Mouse (Mus musculus) G1E (cell line): ENCODE data around the gene Antxr2. TPM values are rescaled to one million over a fixed set of nuclear protein-coding genes. Genes with fewer than 3 reads are reported as not detected.

ENCODE experiments used
- ATAC-seq: 2 replicates; pipeline ENCODE4 v1.8.0; 2016; ENCODE audit warnings: mild to moderate bottlenecking; ENCODE audit not compliant: insufficient number of reproducible peaks, poor library complexity, low FRiP score, severe bottlenecking; ENCODE audit errors: extremely low read depth
- DNase-seq: peaks from one replicate; pipeline ENCODE4 v3.0.0; 2012; ENCODE audit warnings: low spot score
- H3K27me3 ChIP-seq: 2 replicates; pipeline ENCODE4 v1.6.1; 2012; ENCODE audit warnings: mild to moderate bottlenecking, low read length, inconsistent platforms; ENCODE audit not compliant: insufficient read depth
- H3K36me3 ChIP-seq: replicated peaks from 2 replicates; pipeline ENCODE3; 2012; ENCODE audit warnings: mild to moderate bottlenecking, inconsistent platforms
- H3K4me1 ChIP-seq: 2 replicates; pipeline ENCODE4 v1.6.1; 2012; ENCODE audit warnings: low read depth, low read length, inconsistent platforms, mixed read lengths; ENCODE audit not compliant: insufficient read depth
- H3K4me3 ChIP-seq: 2 replicates; pipeline ENCODE4 v1.5.1; 2012; ENCODE audit warnings: low read depth, mild to moderate bottlenecking, inconsistent platforms, low read length, moderate library complexity, mixed read lengths
- H3K9me3 ChIP-seq: replicated peaks from 2 replicates; pipeline ENCODE4 v1.6.1; 2012; ENCODE audit warnings: inconsistent platforms
- CTCF ChIP-seq: IDR thresholded peaks from 2 replicates; pipeline ENCODE4 v1.5.1; 2012; ENCODE audit warnings: low read depth, low read length, inconsistent platforms, mixed read lengths
- GATA1 ChIP-seq: IDR thresholded peaks from 2 replicates; pipeline ENCODE4 v1.6.1; 2012; ENCODE audit warnings: borderline replicate concordance, low read length, inconsistent platforms, mixed read lengths
- GATA2 ChIP-seq: IDR thresholded peaks from 2 replicates; pipeline ENCODE4 v1.6.1; 2012; ENCODE audit warnings: low read depth, low read length, inconsistent platforms, borderline replicate concordance
- POLR2AphosphoS5 ChIP-seq: IDR thresholded peaks from 2 replicates; pipeline ENCODE4 v1.6.1; 2012; ENCODE audit warnings: low read depth, low read length, inconsistent platforms; ENCODE audit not compliant: insufficient replicate concordance
- TAL1 ChIP-seq: conservative IDR thresholded peaks from 2 replicates; pipeline ENCODE4 v1.6.1; 2012; ENCODE audit warnings: low read depth, low read length, inconsistent platforms, mixed read lengths
- polyA plus RNA-seq: library from polyadenylated mRNA; stranded (reverse); fragments of >175 nt; gene quantifications from 2 replicates; pipeline ENCODE4 v1.2.3, GENCODE M21; 2012
- total RNA-seq, 2 experiments: library from RNA; stranded (forward) in 1 of 2; stranded (reverse) in 1 of 2; fragments of 200-1000 nt in 1 of 2; fragments of >200 nt in 1 of 2; fragmentation: Nextera tagmentation in 1 of 2; gene quantifications; 2 replicates each; pipeline ENCODE4 v1.2.3; 2014 to 2017

The Antxr2 gene
- total and polyA plus RNA-seq, 3 experiments = 0.05 TPM; not detected in 2

- Histone ChIP-seq H3K36me3 (no peaks in the 10 kb centered on the region), H3K4me3 (no peak overlapping the region), H3K4me1 (no peaks in the 10 kb centered on the region), H3K9me3 (peaks cover 39% of the 10 kb centered on the region), H3K27me3 (no peaks in the 10 kb centered on the region)
- TF ChIP-seq POLR2AphosphoS5 (no peak), GATA1 (no peak), CTCF (no peak), TAL1 (no peak), GATA2 (no peak)
- ATAC-seq = no peak
- no peak for DNase-seq
These were observed 3.4 kb upstream of the Antxr2 start for GRCm38 (mm10) chr5:98034207-98034606.

- ATAC-seq = no peak
- no peak for DNase-seq
These were observed 2.1 kb upstream of the Antxr2 start for GRCm38 (mm10) chr5:98032803-98033420.

GRCm38 (mm10) chr5:98030091-98030901 is 547 bp downstream of the Antxr2 start:
- Histone ChIP-seq H3K4me1 (no peaks in the 10 kb centered on the region), H3K4me3 (no peak overlapping the region; the same call in 1 of the 2 replicates), H3K9me3 (peaks cover 35% of the 10 kb centered on the region), H3K36me3 (no peaks in the 10 kb centered on the region), H3K27me3 (no peaks in the 10 kb centered on the region)
- no peak for DNase-seq
- ATAC-seq = no peak
- no peak for TF ChIP-seq CTCF
- TF ChIP-seq GATA1 = no peak
- no peak for TF ChIP-seq POLR2AphosphoS5
- no peak for TF ChIP-seq TAL1
- TF ChIP-seq GATA2 = no peak

More at GRCm38 (mm10) chr5:98032803-98033420, 2.1 kb upstream of the Antxr2 start:
- no peaks in the 10 kb centered on the region for H3K4me1 ChIP-seq
- no peak overlapping the region for H3K4me3 ChIP-seq
- no peak for TF ChIP-seq GATA1
- no peak for TF ChIP-seq POLR2AphosphoS5
- TF ChIP-seq CTCF = no peak
- no peak for TF ChIP-seq GATA2
- TF ChIP-seq TAL1 = no peak
- H3K27me3 ChIP-seq = no peaks in the 10 kb centered on the region
- no peaks in the 10 kb centered on the region for H3K36me3 ChIP-seq
- H3K9me3 ChIP-seq = peaks cover 39% of the 10 kb centered on the region

- ATAC-seq (no peak), DNase-seq (no peak)
- no peaks in the 10 kb centered on the region for H3K4me1 ChIP-seq
- H3K36me3 ChIP-seq = no peaks in the 10 kb centered on the region
- H3K4me3 ChIP-seq = no peak overlapping the region
- H3K9me3 ChIP-seq = peaks cover 31% of the 10 kb centered on the region
- TF ChIP-seq CTCF = no peak
- TF ChIP-seq GATA1 = no peak
- no peaks in the 10 kb centered on the region for H3K27me3 ChIP-seq
These were observed 3.0 kb downstream of the Antxr2 start for GRCm38 (mm10) chr5:98027688-98028389.

GRCm38 (mm10) chr5:98025921-98026320 is 4.9 kb downstream of the Antxr2 start:
- no peak overlapping the region for H3K4me3 ChIP-seq
- ATAC-seq = no peak
- no peaks in the 10 kb centered on the region for H3K27me3 ChIP-seq
- H3K9me3 ChIP-seq = peaks cover 16% of the 10 kb centered on the region
- TF ChIP-seq POLR2AphosphoS5 = no peak
- TF ChIP-seq GATA1 = no peak
- TF ChIP-seq GATA2 = no peak
- TF ChIP-seq TAL1 = no peak
- TF ChIP-seq CTCF = no peak
- H3K4me1 ChIP-seq = no peaks in the 10 kb centered on the region
- DNase-seq = no peak
- H3K36me3 ChIP-seq = no peaks in the 10 kb centered on the region

- H3K27me3 ChIP-seq = no peaks in the 10 kb centered on the region
- no peak for TF ChIP-seq TAL1
- no peak for TF ChIP-seq POLR2AphosphoS5
- no peak for TF ChIP-seq GATA1
- TF ChIP-seq GATA2 = no peak
- TF ChIP-seq CTCF = no peak
- H3K4me3 ChIP-seq = no peak overlapping the region
- H3K36me3 ChIP-seq = no peaks in the 10 kb centered on the region
- DNase-seq = no peak
- peaks cover 12% of the 10 kb centered on the region for H3K9me3 ChIP-seq
- no peaks in the 10 kb centered on the region for H3K4me1 ChIP-seq
- no peak for ATAC-seq
These were observed 6.3 kb downstream of the Antxr2 start for GRCm38 (mm10) chr5:98024545-98024944.
